Comparison of ENCODE assay signal across 1 mouse cellular context in the genomic region with DNA sequence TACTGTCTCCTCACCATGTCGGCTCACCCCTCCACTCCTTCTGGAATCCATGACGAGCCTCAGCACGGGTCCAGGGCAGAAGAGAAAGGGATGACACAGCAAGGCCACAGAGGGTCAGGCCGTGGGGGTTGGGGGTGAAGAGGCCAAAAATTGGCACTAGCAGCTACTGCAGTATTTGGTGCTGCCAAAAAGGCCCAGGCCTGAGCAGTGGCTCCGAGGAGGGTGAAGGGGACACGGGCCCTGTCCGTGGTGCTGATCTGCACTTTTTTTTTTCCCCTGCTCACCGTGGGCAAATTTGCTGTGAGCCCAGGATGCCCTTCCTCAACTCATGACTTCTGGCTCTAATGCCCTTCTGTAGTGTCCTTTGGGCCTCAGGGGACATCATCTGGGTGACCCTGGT.
A peak's percentile ranks its signal among the peaks of the same experiment; 100 is the strongest.
TF ChIP-seq lines count a peak whose summit lies in the region.

No protein-coding gene starts in this region.

TF ChIP-seq in MEL, 35 proteins besides CTCF, POLR2A, EP300 and RAD21:
- peak; percentile 92 for TF ChIP-seq ZNF384 (IDR thresholded peaks at IDR 0.05; ENCODE audit: low read depth, low read length)
- no peak for TF ChIP-seq POLR2AphosphoS2 (IDR thresholded peaks at IDR 0.05; ENCODE audit: low read length)
- no peak for TF ChIP-seq ETS1 (IDR thresholded peaks at IDR 0.05; ENCODE audit: low read depth, low read length)
- no peak for TF ChIP-seq ELF1 (IDR thresholded peaks at IDR 0.05; ENCODE audit: low read depth, low read length)
- no peak for TF ChIP-seq JUND (IDR thresholded peaks at IDR 0.05; ENCODE audit: low read depth, low read length)
- no peak for TF ChIP-seq CHD1 (IDR thresholded peaks at IDR 0.05; ENCODE audit: low read depth, low read length)
- no peak for TF ChIP-seq ZKSCAN1 (IDR thresholded peaks at IDR 0.05; ENCODE audit: low read depth, low read length)
- no peak for TF ChIP-seq MYC (IDR thresholded peaks at IDR 0.05; ENCODE audit: low read depth, low read length)
- TF ChIP-seq MYB (IDR thresholded peaks at IDR 0.05; ENCODE audit: low read depth, low read length): no peak
- TF ChIP-seq SIN3A (IDR thresholded peaks at IDR 0.05; ENCODE audit: low read length): peak; percentile 72
- TF ChIP-seq RCOR1 (IDR thresholded peaks at IDR 0.05; ENCODE audit: low read depth, low read length): no peak
- no peak for TF ChIP-seq E2F4 (IDR thresholded peaks at IDR 0.05; ENCODE audit: borderline replicate concordance, low read depth, low read length)
- TF ChIP-seq SMC3 (IDR thresholded peaks at IDR 0.05; ENCODE audit: low read depth, low read length): 0 out of 2 replicates have a peak, but pooled peaks have one; percentile 8
- no peak for TF ChIP-seq MAZ (IDR thresholded peaks at IDR 0.05; ENCODE audit: low read depth, low read length)
